Mouse (Mus musculus) bone marrow macrophage, adult 2 months (primary cell): Measurements from ENCODE around the gene Gm20388.

ENCODE experiments used
- CTCF ChIP-seq: IDR thresholded peaks from 2 replicates; pipeline ENCODE4 v1.5.1; 2012; ENCODE audit warnings: low read depth, mild to moderate bottlenecking, low read length, moderate library complexity
- POLR2A ChIP-seq: IDR thresholded peaks from 2 replicates; pipeline ENCODE4 v1.6.1; 2012; ENCODE audit warnings: mild to moderate bottlenecking, low read depth, low read length, borderline replicate concordance

- TF ChIP-seq POLR2A (no peak), CTCF (no peak)
Measured at GRCm38 (mm10) chr8:119970169-119970568, 59.5 kb downstream of the Gm20388 start.
